Mouse (Mus musculus): ENCODE data around the gene Rbm4. TPM values are rescaled to one million over a fixed set of nuclear protein-coding genes. Genes with fewer than 3 reads are reported as not detected.

The Rbm4 gene
- polyA plus RNA-seq, 1 experiment from 2014 or later, result 110 TPM

- no peaks in the 10 kb centered on the region for H3K4me1 ChIP-seq (replicated peaks; ENCODE audit: control insufficient read depth, insufficient read depth, low read length)
- no peak overlapping the region for H3K4me3 ChIP-seq (replicated peaks; ENCODE audit: low read length)
- H3K27me3 ChIP-seq (replicated peaks; ENCODE audit: control insufficient read depth, insufficient read depth, low read length), result no peaks in the 10 kb centered on the region
- WGBS, result 95% methylated on average over 9 of the region's 9 CpGs
- H3K4me2 ChIP-seq (ENCODE audit: low read length), result no peak overlapping the region
- H3K36me3 ChIP-seq (ENCODE audit: control insufficient read depth, insufficient read depth), result peaks cover 57% of the 10 kb centered on the region
- ATAC-seq, result no peak
- no peaks in the 10 kb centered on the region for H3K9me3 ChIP-seq (ENCODE audit: control insufficient read depth, low read length)
- no peak overlapping the region for H3K27ac ChIP-seq (ENCODE audit: low read length)
- H3K9ac ChIP-seq (replicated peaks; ENCODE audit: low read depth, low read length), result no peak overlapping the region
These were observed 45.9 kb downstream of the Rbm4 start for GRCm38 (mm10) chr19:4747631-4748312.

DNA sequence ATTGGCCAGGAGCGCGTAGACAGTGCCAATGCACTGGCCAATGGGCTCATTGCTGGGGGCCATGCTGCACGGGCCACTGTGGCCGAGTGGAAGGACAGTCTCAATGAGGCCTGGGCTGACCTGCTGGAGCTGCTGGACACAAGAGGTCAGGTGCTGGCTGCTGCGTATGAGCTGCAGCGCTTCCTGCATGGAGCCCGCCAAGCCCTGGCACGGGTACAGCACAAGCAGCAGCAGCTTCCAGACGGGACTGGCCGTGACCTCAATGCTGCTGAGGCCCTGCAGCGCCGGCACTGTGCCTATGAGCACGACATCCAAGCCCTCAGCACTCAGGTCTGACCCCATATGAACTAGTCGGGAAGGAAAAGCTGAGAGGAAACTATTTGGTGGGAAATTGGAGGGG is 47.1 kb downstream of the Rbm4 start:
- WGBS, result 86% methylated on average over 14 of the region's 14 CpGs
- Histone ChIP-seq H3K27me3 (replicated peaks; ENCODE audit: control insufficient read depth, insufficient read depth, low read length) (no peaks in the 10 kb centered on the region), H3K4me3 (replicated peaks; ENCODE audit: low read length) (no peak overlapping the region), H3K9me3 (ENCODE audit: control insufficient read depth, low read length) (no peaks in the 10 kb centered on the region), H3K9ac (replicated peaks; ENCODE audit: low read depth, low read length) (no peak overlapping the region), H3K27ac (ENCODE audit: low read length) (no peak overlapping the region), H3K36me3 (ENCODE audit: control insufficient read depth, insufficient read depth) (peaks cover 60% of the 10 kb centered on the region), H3K4me2 (ENCODE audit: low read length) (no peak overlapping the region), H3K4me1 (replicated peaks; ENCODE audit: control insufficient read depth, insufficient read depth, low read length) (no peaks in the 10 kb centered on the region)
- ATAC-seq, result no peak

- peaks cover 60% of the 10 kb centered on the region for H3K36me3 ChIP-seq (ENCODE audit: control insufficient read depth, insufficient read depth)
- H3K27ac ChIP-seq (ENCODE audit: low read length), result no peak overlapping the region
- ATAC-seq, result no peak
- H3K27me3 ChIP-seq (replicated peaks; ENCODE audit: control insufficient read depth, insufficient read depth, low read length), result no peaks in the 10 kb centered on the region
- H3K4me1 ChIP-seq (replicated peaks; ENCODE audit: control insufficient read depth, insufficient read depth, low read length), result no peaks in the 10 kb centered on the region
- no peak overlapping the region for H3K9ac ChIP-seq (replicated peaks; ENCODE audit: low read depth, low read length)
- no peak overlapping the region for H3K4me2 ChIP-seq (ENCODE audit: low read length)
- H3K4me3 ChIP-seq (replicated peaks; ENCODE audit: low read length), result no peak overlapping the region
- no peaks in the 10 kb centered on the region for H3K9me3 ChIP-seq (ENCODE audit: control insufficient read depth, low read length)
- WGBS, result 90% methylated on average over 10 of the region's 10 CpGs
These were observed 48.0 kb downstream of the Rbm4 start for GRCm38 (mm10) chr19:4745681-4746080.

GRCm38 (mm10) chr19:4745057-4745456 is 48.6 kb downstream of the Rbm4 start:
- 57% methylated on average over 9 of the region's 9 CpGs for WGBS
- Histone ChIP-seq H3K27ac (ENCODE audit: low read length) (no peak overlapping the region), H3K27me3 (replicated peaks; ENCODE audit: control insufficient read depth, insufficient read depth, low read length) (no peaks in the 10 kb centered on the region), H3K9ac (replicated peaks; ENCODE audit: low read depth, low read length) (no peak overlapping the region), H3K4me3 (replicated peaks; ENCODE audit: low read length) (no peak overlapping the region), H3K4me1 (replicated peaks; ENCODE audit: control insufficient read depth, insufficient read depth, low read length) (no peaks in the 10 kb centered on the region), H3K4me2 (ENCODE audit: low read length) (no peak overlapping the region), H3K9me3 (ENCODE audit: control insufficient read depth, low read length) (no peaks in the 10 kb centered on the region), H3K36me3 (ENCODE audit: control insufficient read depth, insufficient read depth) (peaks cover 62% of the 10 kb centered on the region)
- no peak for ATAC-seq

DNA sequence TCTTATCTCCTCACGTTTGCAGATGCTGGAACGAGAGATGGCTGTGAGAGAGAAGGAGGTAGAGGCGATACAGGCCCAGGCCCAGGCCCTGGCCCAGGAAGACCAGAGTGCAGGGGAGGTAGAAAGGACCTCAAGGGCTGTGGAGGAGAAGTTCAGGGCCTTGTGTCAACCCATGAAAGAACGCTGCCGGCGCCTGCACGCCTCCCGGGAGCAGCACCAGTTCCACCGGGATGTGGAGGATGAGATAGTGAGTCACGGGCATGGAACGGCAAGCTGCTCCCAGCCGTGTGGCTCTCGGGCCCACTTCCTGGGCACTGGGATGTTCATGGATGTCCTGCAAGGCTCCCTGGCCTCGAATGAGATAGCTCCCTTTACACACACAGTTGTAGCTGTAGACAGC is 49.7 kb downstream of the Rbm4 start:
- H3K4me3 ChIP-seq (replicated peaks; ENCODE audit: low read length), result no peak overlapping the region
- WGBS, result 88% methylated on average over 14 of the region's 14 CpGs
- ATAC-seq, result no peak
- no peak overlapping the region for H3K27ac ChIP-seq (ENCODE audit: low read length)
- H3K4me2 ChIP-seq (ENCODE audit: low read length), result no peak overlapping the region
- H3K36me3 ChIP-seq (ENCODE audit: control insufficient read depth, insufficient read depth), result peaks cover 63% of the 10 kb centered on the region
- no peak overlapping the region for H3K9ac ChIP-seq (replicated peaks; ENCODE audit: low read depth, low read length)
- H3K4me1 ChIP-seq (replicated peaks; ENCODE audit: control insufficient read depth, insufficient read depth, low read length), result no peaks in the 10 kb centered on the region
- no peaks in the 10 kb centered on the region for H3K27me3 ChIP-seq (replicated peaks; ENCODE audit: control insufficient read depth, insufficient read depth, low read length)
- no peaks in the 10 kb centered on the region for H3K9me3 ChIP-seq (ENCODE audit: control insufficient read depth, low read length)

- no peaks in the 10 kb centered on the region for H3K4me1 ChIP-seq (replicated peaks; ENCODE audit: control insufficient read depth, insufficient read depth, low read length)
- H3K4me2 ChIP-seq (ENCODE audit: low read length), result no peak overlapping the region
- no peak overlapping the region for H3K4me3 ChIP-seq (replicated peaks; ENCODE audit: low read length)
- H3K9me3 ChIP-seq (ENCODE audit: control insufficient read depth, low read length), result no peaks in the 10 kb centered on the region
- ATAC-seq, result no peak
- H3K9ac ChIP-seq (replicated peaks; ENCODE audit: low read depth, low read length), result no peak overlapping the region
- peaks cover 62% of the 10 kb centered on the region for H3K36me3 ChIP-seq (ENCODE audit: control insufficient read depth, insufficient read depth)
- no peak overlapping the region for H3K27ac ChIP-seq (ENCODE audit: low read length)
- no peaks in the 10 kb centered on the region for H3K27me3 ChIP-seq (replicated peaks; ENCODE audit: control insufficient read depth, insufficient read depth, low read length)
- WGBS, result 38% methylated on average over 5 of the region's 5 CpGs
These were observed 50.2 kb downstream of the Rbm4 start for GRCm38 (mm10) chr19:4743524-4743923.

DNA sequence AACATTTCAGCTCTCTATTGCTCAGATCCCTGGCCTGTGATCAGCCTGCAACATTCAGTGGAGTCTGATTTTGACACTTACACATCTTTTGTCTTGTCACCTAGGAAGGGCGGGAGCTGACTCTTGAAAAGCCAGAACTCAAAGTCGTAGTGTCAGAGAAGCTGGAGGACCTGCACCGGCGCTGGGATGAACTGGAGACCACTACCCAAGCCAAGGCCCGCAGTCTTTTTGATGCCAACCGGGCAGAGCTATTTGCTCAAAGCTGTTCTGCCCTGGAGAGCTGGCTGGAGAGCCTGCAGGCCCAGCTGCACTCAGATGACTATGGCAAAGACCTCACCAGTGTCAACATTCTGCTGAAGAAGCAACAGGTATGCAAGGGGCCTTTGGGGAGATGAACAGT is 51.5 kb downstream of the Rbm4 start:
- no peaks in the 10 kb centered on the region for H3K9me3 ChIP-seq (ENCODE audit: control insufficient read depth, low read length)
- H3K4me3 ChIP-seq (replicated peaks; ENCODE audit: low read length), result no peak overlapping the region
- H3K36me3 ChIP-seq (ENCODE audit: control insufficient read depth, insufficient read depth), result peaks cover 60% of the 10 kb centered on the region
- H3K4me2 ChIP-seq (ENCODE audit: low read length), result no peak overlapping the region
- no peaks in the 10 kb centered on the region for H3K27me3 ChIP-seq (replicated peaks; ENCODE audit: control insufficient read depth, insufficient read depth, low read length)
- H3K4me1 ChIP-seq (replicated peaks; ENCODE audit: control insufficient read depth, insufficient read depth, low read length), result no peaks in the 10 kb centered on the region
- no peak overlapping the region for H3K27ac ChIP-seq (ENCODE audit: low read length)
- WGBS, result 92% methylated on average over 6 of the region's 6 CpGs
- no peak overlapping the region for H3K9ac ChIP-seq (replicated peaks; ENCODE audit: low read depth, low read length)
- ATAC-seq, result no peak

- H3K9me3 ChIP-seq (ENCODE audit: control insufficient read depth, low read length), result no peaks in the 10 kb centered on the region
- no peak overlapping the region for H3K4me2 ChIP-seq (ENCODE audit: low read length)
- H3K4me3 ChIP-seq (replicated peaks; ENCODE audit: low read length), result no peak overlapping the region
- WGBS, result 84% methylated on average over 10 of the region's 10 CpGs
- H3K4me1 ChIP-seq (replicated peaks; ENCODE audit: control insufficient read depth, insufficient read depth, low read length), result no peaks in the 10 kb centered on the region
- ATAC-seq, result no peak
- no peak overlapping the region for H3K9ac ChIP-seq (replicated peaks; ENCODE audit: low read depth, low read length)
- no peaks in the 10 kb centered on the region for H3K27me3 ChIP-seq (replicated peaks; ENCODE audit: control insufficient read depth, insufficient read depth, low read length)
- peaks cover 54% of the 10 kb centered on the region for H3K36me3 ChIP-seq (ENCODE audit: control insufficient read depth, insufficient read depth)
- no peak overlapping the region for H3K27ac ChIP-seq (ENCODE audit: low read length)
These were observed 52.2 kb downstream of the Rbm4 start for GRCm38 (mm10) chr19:4741482-4741881.

GRCm38 (mm10) chr19:4739762-4740161 is 53.9 kb downstream of the Rbm4 start:
- no peak overlapping the region for H3K27ac ChIP-seq (ENCODE audit: low read length)
- 93% methylated on average over 5 of the region's 5 CpGs for WGBS

GRCm38 (mm10) chr19:4739053-4739452 is 54.6 kb downstream of the Rbm4 start:
- peaks cover 39% of the 10 kb centered on the region for H3K36me3 ChIP-seq (ENCODE audit: control insufficient read depth, insufficient read depth)
- no peak overlapping the region for H3K27ac ChIP-seq (ENCODE audit: low read length)
- 93% methylated on average over 11 of the region's 11 CpGs for whole genome bisulfite sequencing
- H3K9me3 ChIP-seq (ENCODE audit: control insufficient read depth, low read length), result no peaks in the 10 kb centered on the region
- H3K4me1 ChIP-seq (replicated peaks; ENCODE audit: control insufficient read depth, insufficient read depth, low read length), result no peaks in the 10 kb centered on the region
- H3K27me3 ChIP-seq (replicated peaks; ENCODE audit: control insufficient read depth, insufficient read depth, low read length), result no peaks in the 10 kb centered on the region
- H3K4me2 ChIP-seq (ENCODE audit: low read length), result no peak overlapping the region
- H3K4me3 ChIP-seq (replicated peaks; ENCODE audit: low read length), result no peak overlapping the region
- ATAC-seq, result no peak
- H3K9ac ChIP-seq (replicated peaks; ENCODE audit: low read depth, low read length), result no peak overlapping the region

More at GRCm38 (mm10) chr19:4739762-4740161, 53.9 kb downstream of the Rbm4 start:
- Histone ChIP-seq H3K4me2 (ENCODE audit: low read length) (no peak overlapping the region), H3K4me1 (replicated peaks; ENCODE audit: control insufficient read depth, insufficient read depth, low read length) (no peaks in the 10 kb centered on the region), H3K4me3 (replicated peaks; ENCODE audit: low read length) (no peak overlapping the region), H3K27me3 (replicated peaks; ENCODE audit: control insufficient read depth, insufficient read depth, low read length) (no peaks in the 10 kb centered on the region), H3K9ac (replicated peaks; ENCODE audit: low read depth, low read length) (no peak overlapping the region), H3K36me3 (ENCODE audit: control insufficient read depth, insufficient read depth) (peaks cover 41% of the 10 kb centered on the region), H3K9me3 (ENCODE audit: control insufficient read depth, low read length) (no peaks in the 10 kb centered on the region)
- no peak for ATAC-seq
